Mouse (Mus musculus) thymus, adult 2 months (tissue): ENCODE measurements around the gene Tmem29.

ENCODE experiments used
- CTCF ChIP-seq: fragments of 200-500 bp; IDR thresholded peaks from 2 replicates; pipeline ENCODE4 v1.5.1; 2012; ENCODE audit warnings: mild to moderate bottlenecking, control low read depth, low read length, moderate library complexity, borderline replicate concordance; ENCODE audit not compliant: control insufficient read depth, poor library complexity, insufficient read depth; ENCODE audit errors: extremely low read depth
- POLR2A ChIP-seq: fragments of 200-500 bp; IDR thresholded peaks from 2 replicates; pipeline ENCODE4 v1.6.1; 2012; ENCODE audit warnings: mild to moderate bottlenecking, low read length, control low read depth, moderate library complexity; ENCODE audit not compliant: control insufficient read depth, poor library complexity, insufficient read depth; ENCODE audit errors: extremely low read depth

- no peak for TF ChIP-seq CTCF
- no peak for TF ChIP-seq POLR2A
Measured at GRCm38 (mm10) chrX:150459411-150459927, 515 bp upstream of the Tmem29 start.
